Mouse (Mus musculus) G1E (cell line): Measurements from ENCODE around the gene Gm43552.

Experiments
- CTCF ChIP-seq: IDR thresholded peaks from 2 replicates; pipeline ENCODE4 v1.5.1; 2012; ENCODE audit warnings: low read depth, low read length, inconsistent platforms, mixed read lengths
- GATA2 ChIP-seq: IDR thresholded peaks from 2 replicates; pipeline ENCODE4 v1.6.1; 2012; ENCODE audit warnings: low read depth, low read length, inconsistent platforms, borderline replicate concordance

GRCm38 (mm10) chr5:65487381-65487780, 5.3 kb downstream of the Gm43552 start:
- TF ChIP-seq CTCF = no peak
- no peak for TF ChIP-seq GATA2
